Mouse (Mus musculus) G1E (cell line): Measurements from ENCODE around the gene Gipc1.

Source experiments
- CTCF ChIP-seq: IDR thresholded peaks from 2 replicates; pipeline ENCODE4 v1.5.1; 2012; ENCODE audit warnings: low read depth, low read length, inconsistent platforms, mixed read lengths
- GATA1 ChIP-seq: IDR thresholded peaks from 2 replicates; pipeline ENCODE4 v1.6.1; 2012; ENCODE audit warnings: borderline replicate concordance, low read length, inconsistent platforms, mixed read lengths
- POLR2AphosphoS5 ChIP-seq: IDR thresholded peaks from 2 replicates; pipeline ENCODE4 v1.6.1; 2012; ENCODE audit warnings: low read depth, low read length, inconsistent platforms; ENCODE audit not compliant: insufficient replicate concordance
- TAL1 ChIP-seq: conservative IDR thresholded peaks from 2 replicates; pipeline ENCODE4 v1.6.1; 2012; ENCODE audit warnings: low read depth, low read length, inconsistent platforms, mixed read lengths

DNA sequence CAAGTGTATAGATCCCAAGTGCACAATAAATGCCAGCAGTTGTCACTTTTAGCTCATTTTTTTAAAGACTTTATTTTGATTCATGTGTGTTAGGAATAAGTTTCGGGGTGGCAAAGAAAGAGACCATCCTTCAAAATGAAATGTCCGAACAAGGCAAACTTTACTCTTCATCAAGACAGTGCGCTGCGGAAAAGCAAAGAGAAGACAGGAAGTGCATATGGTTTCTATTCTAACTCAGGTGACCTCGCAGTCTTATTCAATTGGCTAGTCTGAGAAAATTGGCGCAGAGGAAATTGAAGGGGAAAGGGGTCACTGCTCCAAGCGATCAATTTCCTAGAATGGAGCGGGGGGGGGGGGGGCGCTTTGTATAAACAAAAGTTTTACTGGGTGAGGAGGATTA, 47.1 kb downstream of the Gipc1 start:
- TF ChIP-seq CTCF: no peak
- no peak for TF ChIP-seq GATA1
- TF ChIP-seq TAL1: no peak
- no peak for TF ChIP-seq POLR2AphosphoS5
